Mouse (Mus musculus): ENCODE data around the gene Birc6. TPM values are rescaled to one million over a fixed set of nuclear protein-coding genes. Genes with fewer than 3 reads are reported as not detected.

Gene Birc6
- polyA plus RNA-seq, 1 experiment: 120 TPM

GRCm38 (mm10) chr17:74569219-74569618 is 41.1 kb downstream of the Birc6 start:
- no peak for DNase-seq
- no peak for TF ChIP-seq CTCF (IDR thresholded peaks at IDR 0.05; ENCODE audit: borderline replicate concordance, insufficient read depth, low read depth, low read length)
- no peak for TF ChIP-seq POLR2A (IDR thresholded peaks at IDR 0.05; ENCODE audit: borderline replicate concordance, insufficient read depth, low read length)
- WGBS: 94% methylated on average over 1 of the region's 1 CpGs
- H3K27ac ChIP-seq (ENCODE audit: insufficient read depth, low read length): no peak overlapping the region
- H3K4me1 ChIP-seq (ENCODE audit: control insufficient read depth, insufficient read depth, low read length): no peaks in the 10 kb centered on the region
- H3K4me3 ChIP-seq (replicated peaks; ENCODE audit: insufficient read depth, low read depth, low read length): no peak overlapping the region
- H3K27me3 ChIP-seq (ENCODE audit: control insufficient read depth, insufficient read depth, low read length): no peaks in the 10 kb centered on the region

GRCm38 (mm10) chr17:74570585-74570984 is 42.5 kb downstream of the Birc6 start:
- Histone ChIP-seq H3K4me1 (ENCODE audit: control insufficient read depth, insufficient read depth, low read length) (no peaks in the 10 kb centered on the region), H3K4me3 (replicated peaks; ENCODE audit: insufficient read depth, low read depth, low read length) (no peak overlapping the region), H3K27me3 (ENCODE audit: control insufficient read depth, insufficient read depth, low read length) (no peaks in the 10 kb centered on the region), H3K27ac (ENCODE audit: insufficient read depth, low read length) (no peak overlapping the region)
- WGBS: 65% methylated on average over 1 of the region's 1 CpGs
- no peak for DNase-seq
- TF ChIP-seq CTCF (IDR thresholded peaks at IDR 0.05; ENCODE audit: borderline replicate concordance, insufficient read depth, low read depth, low read length) (no peak), POLR2A (IDR thresholded peaks at IDR 0.05; ENCODE audit: borderline replicate concordance, insufficient read depth, low read length) (no peak)

GRCm38 (mm10) chr17:74577173-74577572 is 49.1 kb downstream of the Birc6 start:
- TF ChIP-seq POLR2A (IDR thresholded peaks at IDR 0.05; ENCODE audit: borderline replicate concordance, insufficient read depth, low read length): no peak
- no peak for TF ChIP-seq CTCF (IDR thresholded peaks at IDR 0.05; ENCODE audit: borderline replicate concordance, insufficient read depth, low read depth, low read length)
- WGBS: 27% methylated on average over 5 of the region's 5 CpGs
- Histone ChIP-seq H3K27ac (ENCODE audit: insufficient read depth, low read length) (no peak overlapping the region), H3K4me3 (replicated peaks; ENCODE audit: insufficient read depth, low read depth, low read length) (no peak overlapping the region), H3K27me3 (ENCODE audit: control insufficient read depth, insufficient read depth, low read length) (no peaks in the 10 kb centered on the region), H3K4me1 (ENCODE audit: control insufficient read depth, insufficient read depth, low read length) (peaks cover 2% of the 10 kb centered on the region; the same call in 1 of the 2 replicates)
- no peak for DNase-seq

GRCm38 (mm10) chr17:74579586-74579985 is 51.5 kb downstream of the Birc6 start:
- Histone ChIP-seq H3K27me3 (ENCODE audit: control insufficient read depth, insufficient read depth, low read length) (no peaks in the 10 kb centered on the region), H3K4me3 (replicated peaks; ENCODE audit: insufficient read depth, low read depth, low read length) (no peak overlapping the region), H3K4me1 (ENCODE audit: control insufficient read depth, insufficient read depth, low read length) (peaks cover 2% of the 10 kb centered on the region; the same call in 1 of the 2 replicates), H3K27ac (ENCODE audit: insufficient read depth, low read length) (no peak overlapping the region)
- WGBS: 92% methylated on average over 7 of the region's 7 CpGs
- DNase-seq: no peak
- TF ChIP-seq POLR2A (IDR thresholded peaks at IDR 0.05; ENCODE audit: borderline replicate concordance, insufficient read depth, low read length) (no peak), CTCF (IDR thresholded peaks at IDR 0.05; ENCODE audit: borderline replicate concordance, insufficient read depth, low read depth, low read length) (no peak)

GRCm38 (mm10) chr17:74580738-74581137 is 52.6 kb downstream of the Birc6 start:
- 97% methylated on average over 1 of the region's 1 CpGs for WGBS
- DNase-seq: no peak
- TF ChIP-seq CTCF (IDR thresholded peaks at IDR 0.05; ENCODE audit: borderline replicate concordance, insufficient read depth, low read depth, low read length) (no peak), POLR2A (IDR thresholded peaks at IDR 0.05; ENCODE audit: borderline replicate concordance, insufficient read depth, low read length) (no peak)
- H3K4me1 ChIP-seq (ENCODE audit: control insufficient read depth, insufficient read depth, low read length): peaks cover 2% of the 10 kb centered on the region; the same call in 1 of the 2 replicates
- no peak overlapping the region for H3K4me3 ChIP-seq (replicated peaks; ENCODE audit: insufficient read depth, low read depth, low read length)
- H3K27me3 ChIP-seq (ENCODE audit: control insufficient read depth, insufficient read depth, low read length): no peaks in the 10 kb centered on the region
- H3K27ac ChIP-seq (ENCODE audit: insufficient read depth, low read length): no peak overlapping the region

- DNase-seq: no peak
- Histone ChIP-seq H3K27me3 (ENCODE audit: control insufficient read depth, insufficient read depth, low read length) (no peaks in the 10 kb centered on the region), H3K4me3 (replicated peaks; ENCODE audit: insufficient read depth, low read depth, low read length) (no peak overlapping the region), H3K4me1 (ENCODE audit: control insufficient read depth, insufficient read depth, low read length) (no peaks in the 10 kb centered on the region), H3K27ac (ENCODE audit: insufficient read depth, low read length) (no peak overlapping the region)
- 88% methylated on average over 3 of the region's 3 CpGs for WGBS
- TF ChIP-seq CTCF (IDR thresholded peaks at IDR 0.05; ENCODE audit: borderline replicate concordance, insufficient read depth, low read depth, low read length) (no peak), POLR2A (IDR thresholded peaks at IDR 0.05; ENCODE audit: borderline replicate concordance, insufficient read depth, low read length) (no peak)
Measured at GRCm38 (mm10) chr17:74586768-74587167, 58.7 kb downstream of the Birc6 start.

GRCm38 (mm10) chr17:74598908-74599307 is 70.8 kb downstream of the Birc6 start:
- H3K27ac ChIP-seq (ENCODE audit: insufficient read depth, low read length): no peak overlapping the region
- 94% methylated on average over 9 of the region's 9 CpGs for WGBS
- H3K27me3 ChIP-seq (ENCODE audit: control insufficient read depth, insufficient read depth, low read length): no peaks in the 10 kb centered on the region
- H3K4me1 ChIP-seq (ENCODE audit: control insufficient read depth, insufficient read depth, low read length): no peaks in the 10 kb centered on the region
- TF ChIP-seq POLR2A (IDR thresholded peaks at IDR 0.05; ENCODE audit: borderline replicate concordance, insufficient read depth, low read length) (no peak), CTCF (IDR thresholded peaks at IDR 0.05; ENCODE audit: borderline replicate concordance, insufficient read depth, low read depth, low read length) (no peak)
- no peak overlapping the region for H3K4me3 ChIP-seq (replicated peaks; ENCODE audit: insufficient read depth, low read depth, low read length)
- no peak for DNase-seq

- no peaks in the 10 kb centered on the region for H3K4me1 ChIP-seq (ENCODE audit: control insufficient read depth, insufficient read depth, low read length)
- no peaks in the 10 kb centered on the region for H3K27me3 ChIP-seq (ENCODE audit: control insufficient read depth, insufficient read depth, low read length)
- H3K4me3 ChIP-seq (replicated peaks; ENCODE audit: insufficient read depth, low read depth, low read length): no peak overlapping the region
- TF ChIP-seq CTCF (IDR thresholded peaks at IDR 0.05; ENCODE audit: borderline replicate concordance, insufficient read depth, low read depth, low read length) (no peak), POLR2A (IDR thresholded peaks at IDR 0.05; ENCODE audit: borderline replicate concordance, insufficient read depth, low read length) (no peak)
- no peak for DNase-seq
- H3K27ac ChIP-seq (ENCODE audit: insufficient read depth, low read length): no peak overlapping the region
- 88% methylated on average over 2 of the region's 2 CpGs for WGBS
Measured at GRCm38 (mm10) chr17:74599396-74599795, 71.3 kb downstream of the Birc6 start.
